In genomic region chr7:4943223-4943815, GRCm38 (mm10) we compare ENCODE assay signal across 8 mouse cellular contexts. TPM values are rescaled to one million over a fixed set of nuclear protein-coding genes. Genes with fewer than 3 reads are reported as not detected.
DNase-seq lines count a peak whose midpoint lies in the region; ATAC-seq lines count a peak whose summit lies in the region.

No protein-coding gene starts in this region.

- H3K9me3 ChIP-seq in hindbrain, embryonic 11.5 days (ENCODE audit: control insufficient read depth, low read length): no peaks in the 10 kb centered on the region

- H3K36me3 ChIP-seq in hindbrain, embryonic 11.5 days (ENCODE audit: control insufficient read depth, insufficient read depth, low read length): no peaks in the 10 kb centered on the region

- H3K27me3 ChIP-seq in hindbrain, embryonic 11.5 days (ENCODE audit: control insufficient read depth, insufficient read depth, low read length): no peaks in the 10 kb centered on the region

- no peak overlapping the region for H3K9ac ChIP-seq in hindbrain, embryonic 11.5 days (ENCODE audit: low read depth, low read length)

- 18% methylated on average over 15 of the region's 15 CpGs for WGBS in hindbrain, embryonic 11.5 days

- H3K27ac ChIP-seq in hindbrain, embryonic 11.5 days (ENCODE audit: low read depth, low read length): no peak overlapping the region

- H3K4me3 ChIP-seq in hindbrain, embryonic 11.5 days (ENCODE audit: low read depth, low read length): peak overlapping the region; percentile 20; the same call in 1 of the 2 replicates

- peak; percentile 92 for DNase-seq in MN1 (ENCODE audit: low spot score)
- peak; percentile 96 for DNase-seq in cerebellum, adult 9-11 months
- peak; percentile 91 to 98 for DNase-seq in frontal cortex, adult 2 months (ENCODE audit: extremely low spot score in 1 of 2, low spot score in 1 of 2)
- peak; percentile 92 for DNase-seq in hindbrain, embryonic 11.5 days (ENCODE audit: low spot score)
- DNase-seq in layer of hippocampus, postnatal 10 days (ENCODE audit: low spot score in 2 of 2): peak; percentile 94 to 95
- DNase-seq in lung, postnatal 10 days: peak; percentile 94
- DNase-seq in ovary, postnatal 36 days (ENCODE audit: low spot score): peak; percentile 88
- peak; percentile 95 for DNase-seq in thymus, postnatal 25 days

- no peaks in the 10 kb centered on the region for H3K4me1 ChIP-seq in hindbrain, embryonic 11.5 days (replicated peaks; ENCODE audit: control insufficient read depth, insufficient read depth, low read length)

- H3K4me2 ChIP-seq in hindbrain, embryonic 11.5 days (replicated peaks; ENCODE audit: low read depth, low read length): peak overlapping the region; percentile 33

- ATAC-seq in hindbrain, embryonic 11.5 days (ENCODE audit: low FRiP score): peak; percentile 80

RNA-seq across cellular contexts. Expression of gene Ssc5d, which starts 17.7 kb away (rescaled TPM):
- polyA plus RNA-seq in frontal cortex, adult 2 months (2012; rRNA removed): 11.1 and 12.5 TPM in 2 replicates
- polyA plus RNA-seq in hindbrain, embryonic 11.5 days (2014; fragmentation: Nextera tagmentation; extraction: Ambion mirVana): 1.1 and 1.4 TPM in 2 replicates
- 1 to 10 TPM; 2.9 to 3.0 TPM for total RNA-seq in layer of hippocampus, postnatal 10 days (2021)

RNA-seq across cellular contexts. Expression of gene Sbk2, which starts 20.9 kb away (rescaled TPM):
- 0.22 and 0.27 TPM in 2 replicates for polyA plus RNA-seq in frontal cortex, adult 2 months (2012; rRNA removed)
- 0.07 and 0.09 TPM in 2 replicates for polyA plus RNA-seq in hindbrain, embryonic 11.5 days (2014; fragmentation: Nextera tagmentation; extraction: Ambion mirVana)
- total RNA-seq in layer of hippocampus, postnatal 10 days (2021): not detected

RNA-seq across cellular contexts. Expression of gene Nat14, which starts 21.5 kb away (rescaled TPM):
- polyA plus RNA-seq in frontal cortex, adult 2 months (2012; rRNA removed): 99.2 and 108 TPM in 2 replicates
- polyA plus RNA-seq in hindbrain, embryonic 11.5 days (2014; fragmentation: Nextera tagmentation; extraction: Ambion mirVana): 7.1 and 7.3 TPM in 2 replicates
- 10 to 100 TPM; 57.9 to 67.4 TPM for total RNA-seq in layer of hippocampus, postnatal 10 days (2021)

RNA-seq across cellular contexts. Expression of gene Sbk3, which starts 27.6 kb away (rescaled TPM):
- polyA plus RNA-seq in frontal cortex, adult 2 months (2012; rRNA removed): 2.2 and 2.5 TPM in 2 replicates
- polyA plus RNA-seq in hindbrain, embryonic 11.5 days (2014; fragmentation: Nextera tagmentation; extraction: Ambion mirVana): 0.04 TPM in 1 of 2 replicates, not detected in the other
- total RNA-seq in layer of hippocampus, postnatal 10 days (2021): under 1 TPM; 0.40 to 0.57 TPM

RNA-seq across cellular contexts. Expression of gene Zfp628, which starts 28.3 kb away (rescaled TPM):
- 9.6 and 10.8 TPM in 2 replicates for polyA plus RNA-seq in frontal cortex, adult 2 months (2012; rRNA removed)
- 4.0 and 4.2 TPM in 2 replicates for polyA plus RNA-seq in hindbrain, embryonic 11.5 days (2014; fragmentation: Nextera tagmentation; extraction: Ambion mirVana)
- 10 to 100 TPM; 14.3 TPM for total RNA-seq in layer of hippocampus, postnatal 10 days (2021)

Comparison
In these comparisons a context has a peak if more than half of its experiments do, and no peak if none do; other contexts are left out.
1. RNA of gene Nat14, which starts 21.5 kb away (polyA plus RNA-seq): 99.2 to 108 TPM in frontal cortex, adult 2 months; 7.1 to 7.3 TPM in hindbrain, embryonic 11.5 days; every median in the first group is over 10 times any median in the second.
2. Peak in every context shown above with its lines, with median percentiles within 50 percentile points of each other: DNase-seq.